Comparison of ENCODE assay signal across 8 mouse cellular contexts in genomic region chr5:64968961-64969860, GRCm38 (mm10). TPM values are rescaled to one million over a fixed set of nuclear protein-coding genes. Genes with fewer than 3 reads are reported as not detected.
DNase-seq lines count a peak whose midpoint lies in the region; ATAC-seq and TF ChIP-seq lines count a peak whose summit lies in the region.

No protein-coding gene starts in this region.

- 6% methylated on average over 13 of the region's 14 CpGs for WGBS in kidney, embryonic 15.5 days
- WGBS in stomach, embryonic 14.5 days = 5% methylated on average over 14 of the region's 14 CpGs

- peak overlapping the region; percentile 98 for H3K4me3 ChIP-seq in bone marrow macrophage, adult 2 months (ENCODE audit: insufficient read depth, low read length)
- H3K4me3 ChIP-seq in kidney, embryonic 15.5 days (replicated peaks) = peak overlapping the region; percentile 71
- H3K4me3 ChIP-seq in stomach, embryonic 14.5 days (ENCODE audit: low read depth, low read length) = peak overlapping the region; percentile 73

- DNase-seq in kidney, adult 11 months = peak; percentile 27
- no peak for DNase-seq in kidney, adult 18-20 months
- peak; percentile 29 for DNase-seq in heart, adult 8-10 months (ENCODE audit: low spot score)
- DNase-seq in lung, postnatal 4 days = peak; percentile 52 to 60
- no peak for DNase-seq in left cerebral cortex, adult 9 months (ENCODE audit: low spot score in 2 of 2)

- no peak for TF ChIP-seq POLR2A in bone marrow macrophage, adult 2 months (IDR thresholded peaks at IDR 0.05; ENCODE audit: borderline replicate concordance, low read depth, low read length)

- no peak for TF ChIP-seq CTCF in bone marrow macrophage, adult 2 months (IDR thresholded peaks at IDR 0.05; ENCODE audit: low read depth, low read length)

- peak; percentile 81 for ATAC-seq in kidney, embryonic 15.5 days (replicated peaks; ENCODE audit: low FRiP score)
- ATAC-seq in stomach, embryonic 14.5 days (ENCODE audit: insufficient number of reproducible peaks, insufficient read depth, low FRiP score, low read depth) = peak; percentile 70

- H3K4me2 ChIP-seq in kidney, embryonic 15.5 days = peak overlapping the region; percentile 84
- peak overlapping the region; percentile 83 for H3K4me2 ChIP-seq in stomach, embryonic 14.5 days (replicated peaks; ENCODE audit: low read depth, low read length)

- H3K36me3 ChIP-seq in kidney, embryonic 15.5 days = no peaks in the 10 kb centered on the region
- peaks cover 5% of the 10 kb centered on the region; the same call in 1 of the 2 replicates for H3K36me3 ChIP-seq in stomach, embryonic 14.5 days (ENCODE audit: control insufficient read depth, insufficient read depth, low read length)

- H3K9me3 ChIP-seq in kidney, embryonic 15.5 days (replicated peaks) = no peaks in the 10 kb centered on the region
- no peaks in the 10 kb centered on the region for H3K9me3 ChIP-seq in stomach, embryonic 14.5 days (ENCODE audit: control insufficient read depth, low read depth, low read length)

- peak overlapping the region; percentile 27; the same call in 1 of the 2 replicates for H3K27ac ChIP-seq in bone marrow macrophage, adult 2 months (ENCODE audit: insufficient read depth, low read depth, low read length)
- H3K27ac ChIP-seq in kidney, embryonic 15.5 days = peak overlapping the region; percentile 83
- peak overlapping the region; percentile 75 for H3K27ac ChIP-seq in stomach, embryonic 14.5 days (ENCODE audit: low read length)

- peak overlapping the region; percentile 76 for H3K9ac ChIP-seq in kidney, embryonic 15.5 days
- peak overlapping the region; percentile 83 for H3K9ac ChIP-seq in stomach, embryonic 14.5 days (replicated peaks; ENCODE audit: low read depth, low read length)

- H3K4me1 ChIP-seq in bone marrow macrophage, adult 2 months (ENCODE audit: control insufficient read depth, insufficient read depth, low read length) = peaks cover 13% of the 10 kb centered on the region; the same call in 1 of the 2 replicates
- peaks cover 20% of the 10 kb centered on the region for H3K4me1 ChIP-seq in kidney, embryonic 15.5 days
- H3K4me1 ChIP-seq in stomach, embryonic 14.5 days (ENCODE audit: control insufficient read depth, insufficient read depth, low read length) = peaks cover 6% of the 10 kb centered on the region; the same call in 1 of the 2 replicates

- no peaks in the 10 kb centered on the region for H3K27me3 ChIP-seq in kidney, embryonic 15.5 days
- no peaks in the 10 kb centered on the region for H3K27me3 ChIP-seq in stomach, embryonic 14.5 days (ENCODE audit: control insufficient read depth, insufficient read depth, low read length)

RNA-seq across cellular contexts. Expression of gene Fam114a1, which starts 0.7 kb away (rescaled TPM):
- polyA plus RNA-seq in bone marrow macrophage, adult 2 months (2012; ENCODE audit: insufficient read depth, insufficient read length, missing spikeins) = 12.8 and 13.7 TPM in 2 replicates
- 10 to 100 TPM; 13.7 to 18.0 (median 15.7) TPM for total RNA-seq in heart, adult 8-10 months (2022)
- polyA plus RNA-seq in kidney, embryonic 15.5 days (2015; fragmentation: Nextera tagmentation; extraction: Ambion mirVana) = 39.3 and 41.4 TPM in 2 replicates
- 50.2 and 56.0 TPM in 2 replicates for polyA plus RNA-seq in stomach, embryonic 14.5 days (2014; fragmentation: Nextera tagmentation; extraction: Ambion mirVana)

RNA-seq across cellular contexts. Expression of gene Tlr6, which starts 9.3 kb away (rescaled TPM):
- 19.2 and 22.6 TPM in 2 replicates for polyA plus RNA-seq in bone marrow macrophage, adult 2 months (2012; ENCODE audit: insufficient read depth, insufficient read length, missing spikeins)
- total RNA-seq in heart, adult 8-10 months (2022) = under 1 TPM; 0.46 to 0.91 (median 0.71) TPM
- 0.60 and 0.93 TPM in 2 replicates for polyA plus RNA-seq in kidney, embryonic 15.5 days (2015; fragmentation: Nextera tagmentation; extraction: Ambion mirVana)
- polyA plus RNA-seq in stomach, embryonic 14.5 days (2014; fragmentation: Nextera tagmentation; extraction: Ambion mirVana) = 0.90 and 1.6 TPM in 2 replicates

RNA-seq across cellular contexts. Expression of gene Tlr1, which starts 35.8 kb away (rescaled TPM):
- 73.1 and 78.0 TPM in 2 replicates for polyA plus RNA-seq in bone marrow macrophage, adult 2 months (2012; ENCODE audit: insufficient read depth, insufficient read length, missing spikeins)
- total RNA-seq in heart, adult 8-10 months (2022) = under 1 TPM; 0.09 to 0.41 (median 0.27) TPM
- 0.65 and 1.0 TPM in 2 replicates for polyA plus RNA-seq in kidney, embryonic 15.5 days (2015; fragmentation: Nextera tagmentation; extraction: Ambion mirVana)
- 0.91 and 1.6 TPM in 2 replicates for polyA plus RNA-seq in stomach, embryonic 14.5 days (2014; fragmentation: Nextera tagmentation; extraction: Ambion mirVana)

Comparison
In these comparisons a context has a peak if more than half of its experiments do, and no peak if none do; other contexts are left out.
1. DNase-seq: peak in kidney, adult 11 months (single experiment), heart, adult 8-10 months (single experiment) and lung, postnatal 4 days (2 of 2); none in kidney, adult 18-20 months (single experiment) and left cerebral cortex, adult 9 months (0 of 2).
2. H3K27ac ChIP-seq: peak in every context shown above with its lines; median percentile 83 in kidney, embryonic 15.5 days; 75 in stomach, embryonic 14.5 days; 27 in bone marrow macrophage, adult 2 months.
3. RNA of gene Tlr1, which starts 35.8 kb away (polyA plus RNA-seq): 73.1 to 78.0 TPM in bone marrow macrophage, adult 2 months; 0.91 to 1.6 TPM in stomach, embryonic 14.5 days and 0.65 to 1.0 TPM in kidney, embryonic 15.5 days; every median in the first group is over 10 times any median in the second.
4. Peak in every context shown above with its lines, with median percentiles within 50 percentile points of each other: H3K4me3 ChIP-seq.